Mouse (Mus musculus) forebrain, embryonic 16.5 days (tissue): ENCODE measurements at regions not wholly inside any gene's neighbourhood (a gene's known extent, or its start where the extent isn't known, plus 50 kb on each side); places are given as distances from the start of the nearest gene placed in this dataset.
"Not testable (repeated sequence)": the region's sequence is repeated elsewhere in the genome, so short reads cannot be mapped to it uniquely, and the experiment has no call there.

Source experiments
- ATAC-seq: fragments of 200-750 bp; cut with Nextera tagmentation; 2 replicates; pipeline ENCODE4 v1.8.0; 2017; ENCODE audit warnings: mild to moderate bottlenecking, moderate library complexity
- H3K27ac ChIP-seq: fragments of 300-500 bp; sonication (generic); 2 replicates; pipeline ENCODE4 v1.5.1; 2014; ENCODE audit warnings: low read length, control low read depth
- H3K27me3 ChIP-seq: fragments of 300-500 bp; sonication (generic); replicated peaks from 2 replicates; pipeline ENCODE4 v1.6.1; 2014; ENCODE audit warnings: low read length; ENCODE audit not compliant: control insufficient read depth, insufficient read depth
- H3K36me3 ChIP-seq: fragments of 300-500 bp; sonication (generic); 2 replicates; pipeline ENCODE4 v1.6.1; 2014; ENCODE audit not compliant: control insufficient read depth, insufficient read depth
- H3K4me1 ChIP-seq: fragments of 300-500 bp; sonication (generic); replicated peaks from 2 replicates; pipeline ENCODE4 v1.6.1; 2014; ENCODE audit warnings: low read length; ENCODE audit not compliant: control insufficient read depth, insufficient read depth
- H3K4me2 ChIP-seq: fragments of 300-500 bp; sonication (generic); 2 replicates; pipeline ENCODE4 v1.6.1; 2014; ENCODE audit warnings: mild to moderate bottlenecking, low read length, control low read depth
- H3K4me3 ChIP-seq: fragments of 300-500 bp; sonication (generic); replicated peaks from 2 replicates; pipeline ENCODE4 v1.5.1; 2014; ENCODE audit warnings: mild to moderate bottlenecking, low read length, control low read depth
- H3K9ac ChIP-seq: fragments of 300-500 bp; sonication (generic); replicated peaks from 2 replicates; pipeline ENCODE4 v1.6.1; 2014; ENCODE audit warnings: low read depth, low read length, control low read depth
- H3K9me3 ChIP-seq: fragments of 300-500 bp; sonication (generic); 2 replicates; pipeline ENCODE4 v1.6.1; 2016; ENCODE audit warnings: low read length; ENCODE audit not compliant: control insufficient read depth
- WGBS: fragments of 180-500 bp; shearing (Covaris S2); extraction: QIAGEN DNeasy Blood & Tissue Kit; methylation state at CpG from one replicate; pipeline ENCODE4 v1.1.7; 2014; 5-methylcytosine and 5-hydroxymethylcytosine counted together

GRCm38 (mm10) chr14:89642836-89643235 lies 1171.6 kb upstream of the Pcdh20 start:
- H3K27ac ChIP-seq, result no peak overlapping the region
- no peak overlapping the region for H3K9ac ChIP-seq
- H3K9me3 ChIP-seq, result no peaks in the 10 kb centered on the region
- no peaks in the 10 kb centered on the region for H3K36me3 ChIP-seq
- H3K4me2 ChIP-seq, result no peak overlapping the region
- ATAC-seq, result no peak
- WGBS, result 86% methylated on average over 6 of the region's 6 CpGs
- no peak overlapping the region for H3K4me3 ChIP-seq
- H3K4me1 ChIP-seq, result no peaks in the 10 kb centered on the region
- H3K27me3 ChIP-seq, result no peaks in the 10 kb centered on the region

GRCm38 (mm10) chr14:89639322-89639721 lies 1168.1 kb upstream of the Pcdh20 start:
- no peak overlapping the region for H3K9ac ChIP-seq
- H3K27ac ChIP-seq, result no peak overlapping the region
- no peaks in the 10 kb centered on the region for H3K4me1 ChIP-seq
- no peaks in the 10 kb centered on the region for H3K9me3 ChIP-seq
- no peaks in the 10 kb centered on the region for H3K27me3 ChIP-seq
- H3K36me3 ChIP-seq, result no peaks in the 10 kb centered on the region
- no peak overlapping the region for H3K4me3 ChIP-seq
- 75% methylated on average over 6 of the region's 6 CpGs for WGBS
- ATAC-seq, result peak; percentile 88
- no peak overlapping the region for H3K4me2 ChIP-seq

- 0 out of 2 replicates have a peak, but pooled peaks have one; percentile 55 for ATAC-seq
- H3K4me1 ChIP-seq, result no peaks in the 10 kb centered on the region
- WGBS, result 52% methylated on average over 2 of the region's 2 CpGs
Measured at GRCm38 (mm10) chr14:89636689-89637088, 1165.5 kb upstream of the Pcdh20 start.

GRCm38 (mm10) chr14:89634559-89635124 lies 1163.4 kb upstream of the Pcdh20 start:
- H3K36me3 ChIP-seq, result no peaks in the 10 kb centered on the region
- H3K27ac ChIP-seq, result no peak overlapping the region
- no peaks in the 10 kb centered on the region for H3K4me1 ChIP-seq
- H3K9ac ChIP-seq, result no peak overlapping the region
- H3K27me3 ChIP-seq, result no peaks in the 10 kb centered on the region
- no peak overlapping the region for H3K4me3 ChIP-seq
- H3K4me2 ChIP-seq, result no peak overlapping the region
- no peaks in the 10 kb centered on the region for H3K9me3 ChIP-seq
- ATAC-seq, result no peak
- 13% methylated on average over 1 of the region's 1 CpGs for WGBS

More at GRCm38 (mm10) chr14:89636689-89637088, 1165.5 kb upstream of the Pcdh20 start:
- H3K4me2 ChIP-seq, result no peak overlapping the region
- no peak overlapping the region for H3K9ac ChIP-seq
- no peak overlapping the region for H3K27ac ChIP-seq
- no peaks in the 10 kb centered on the region for H3K36me3 ChIP-seq
- H3K9me3 ChIP-seq, result no peaks in the 10 kb centered on the region
- no peak overlapping the region for H3K4me3 ChIP-seq
- H3K27me3 ChIP-seq, result no peaks in the 10 kb centered on the region

DNA sequence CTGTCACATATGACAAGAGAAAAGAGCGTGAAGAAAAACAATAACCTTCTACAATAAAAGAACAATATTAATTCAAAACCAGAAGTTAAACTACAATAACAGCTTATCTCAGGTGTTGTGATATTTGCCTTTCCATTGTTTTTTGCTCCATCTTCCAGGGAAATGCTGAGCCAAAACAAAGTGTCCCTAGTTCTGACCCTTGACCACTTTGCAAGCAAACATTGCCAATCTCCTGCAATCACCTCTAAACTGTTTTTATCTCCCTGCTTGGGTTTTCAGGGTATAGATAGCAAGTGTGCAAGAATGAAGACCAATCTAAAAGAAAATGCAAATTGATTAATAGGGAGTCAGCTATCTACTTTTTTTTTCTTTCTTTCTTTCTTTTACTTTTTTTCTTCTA lies 1162.5 kb upstream of the Pcdh20 start:
- Histone ChIP-seq H3K27me3 (no peaks in the 10 kb centered on the region), H3K9me3 (no peaks in the 10 kb centered on the region), H3K27ac (no peak overlapping the region), H3K4me2 (no peak overlapping the region), H3K4me1 (no peaks in the 10 kb centered on the region), H3K4me3 (no peak overlapping the region), H3K9ac (no peak overlapping the region), H3K36me3 (no peaks in the 10 kb centered on the region)
- WGBS, result 84% methylated on average over 1 of the region's 1 CpGs
- no peak for ATAC-seq

DNA sequence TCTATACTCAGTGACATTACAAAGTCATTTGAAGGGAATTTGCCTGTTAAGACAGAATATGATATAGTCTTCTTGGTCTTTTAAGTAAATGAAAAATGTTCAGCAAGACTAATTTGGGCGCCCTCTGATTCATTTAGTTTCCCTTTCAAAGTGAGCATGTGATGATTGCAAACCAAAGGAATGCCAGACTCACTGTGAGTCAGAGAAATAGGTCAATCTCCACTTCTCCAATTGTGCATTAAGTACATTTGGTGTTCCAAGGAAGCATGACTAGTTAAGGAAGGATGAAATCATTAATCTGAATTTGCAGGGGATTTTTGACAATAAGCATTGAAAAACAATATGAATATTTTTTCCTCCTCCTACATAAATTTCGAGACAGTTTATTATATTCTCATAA lies 1139.5 kb upstream of the Pcdh20 start:
- WGBS, result 77% methylated on average over 2 of the region's 2 CpGs
- Histone ChIP-seq H3K4me3 (no peak overlapping the region), H3K9ac (no peak overlapping the region), H3K36me3 (no peaks in the 10 kb centered on the region), H3K27me3 (no peaks in the 10 kb centered on the region), H3K4me2 (no peak overlapping the region), H3K4me1 (no peaks in the 10 kb centered on the region), H3K9me3 (no peaks in the 10 kb centered on the region), H3K27ac (no peak overlapping the region)
- ATAC-seq, result no peak

- WGBS, result 55% methylated on average over 8 of the region's 10 CpGs
- not testable (repeated sequence) for H3K4me3 ChIP-seq, H3K27me3 ChIP-seq, ATAC-seq, H3K36me3 ChIP-seq, H3K4me1 ChIP-seq, H3K4me2 ChIP-seq, H3K9ac ChIP-seq, H3K9me3 ChIP-seq, H3K27ac ChIP-seq
Measured at GRCm38 (mm10) chr14:89609666-89610448, 1138.7 kb upstream of the Pcdh20 start.

- Histone ChIP-seq H3K36me3 (no peaks in the 10 kb centered on the region), H3K9ac (no peak overlapping the region), H3K4me1 (no peaks in the 10 kb centered on the region), H3K9me3 (no peaks in the 10 kb centered on the region), H3K4me2 (no peak overlapping the region), H3K4me3 (no peak overlapping the region), H3K27ac (no peak overlapping the region), H3K27me3 (no peaks in the 10 kb centered on the region)
- 87% methylated on average over 1 of the region's 1 CpGs for WGBS
- no peak for ATAC-seq
Measured at GRCm38 (mm10) chr14:89607550-89607949, 1136.4 kb upstream of the Pcdh20 start.

GRCm38 (mm10) chr14:89597812-89598211 lies 1126.6 kb upstream of the Pcdh20 start:
- WGBS, result 93% methylated on average over 1 of the region's 1 CpGs
- H3K4me3 ChIP-seq, result no peak overlapping the region

More at GRCm38 (mm10) chr14:89597812-89598211, 1126.6 kb upstream of the Pcdh20 start:
- Histone ChIP-seq H3K9ac (no peak overlapping the region), H3K36me3 (no peaks in the 10 kb centered on the region), H3K4me2 (no peak overlapping the region), H3K27ac (no peak overlapping the region), H3K4me1 (no peaks in the 10 kb centered on the region), H3K27me3 (no peaks in the 10 kb centered on the region), H3K9me3 (no peaks in the 10 kb centered on the region)
- ATAC-seq, result no peak
